Mouse (Mus musculus): ENCODE measurements around the gene Ppard. TPM values are rescaled to one million over a fixed set of nuclear protein-coding genes. Genes with fewer than 3 reads are reported as not detected.

Gene Ppard
- total RNA-seq, 2 experiments from 2014 or later, result 28.3 to 28.7 TPM

DNA sequence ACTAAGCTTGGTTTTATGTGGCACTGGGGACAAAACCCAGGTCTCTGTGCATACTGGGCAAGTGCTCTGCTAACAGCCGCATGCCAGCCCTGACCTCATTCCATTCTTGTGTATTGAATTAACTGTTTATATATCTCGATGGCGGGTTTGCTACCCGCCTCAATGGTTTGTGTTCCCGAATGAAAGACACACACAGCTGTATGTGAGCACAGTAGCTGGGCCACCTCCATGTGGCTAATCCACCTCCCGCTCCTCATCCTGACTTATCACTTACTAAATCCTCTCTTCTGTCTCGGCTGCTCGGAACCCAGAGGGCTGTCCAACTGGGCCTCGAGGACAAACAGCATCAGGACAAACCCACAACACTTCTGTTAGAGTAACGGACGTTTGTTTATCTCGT, 16.6 kb downstream of the Ppard start:
- intact Hi-C loops (cut with DNase I), result no loop called here
- no peak for DNase-seq (ENCODE audit: low spot score in 2 of 2)

DNA sequence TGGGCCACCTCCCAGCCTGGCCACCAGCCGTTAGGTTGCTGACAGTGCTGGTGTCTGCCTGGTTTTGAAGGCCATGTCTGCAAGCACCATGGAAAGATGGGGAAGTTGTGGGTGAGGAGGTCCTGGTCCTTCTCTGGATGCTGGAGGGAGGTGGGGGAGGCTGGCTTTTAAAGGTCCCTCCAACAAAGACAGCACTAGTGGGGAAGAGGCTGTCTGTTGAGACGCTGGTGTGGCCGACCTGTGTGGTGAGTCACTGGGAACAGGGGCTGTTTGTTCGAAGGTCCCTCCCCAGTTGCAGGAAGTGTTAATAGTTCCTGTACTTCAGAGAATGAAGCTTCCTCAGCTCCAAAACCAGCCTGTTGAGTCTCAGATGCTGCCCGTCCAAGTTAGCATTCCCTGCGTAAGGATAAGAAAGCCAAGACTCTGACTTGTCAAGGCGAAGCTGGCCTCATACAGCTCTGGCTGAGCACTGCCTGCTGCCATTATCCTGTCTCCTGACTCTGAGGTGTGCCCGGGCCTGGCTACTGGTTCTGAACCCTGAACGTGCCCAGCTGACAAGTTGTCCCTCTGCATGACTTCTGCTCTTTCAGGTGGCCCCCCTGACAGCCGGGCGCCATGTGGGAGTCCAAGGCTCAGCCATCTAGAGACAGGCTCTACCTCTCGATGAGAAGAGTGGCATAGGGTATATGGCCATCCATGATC, 19.2 kb downstream of the Ppard start:
- no peak for DNase-seq (ENCODE audit: low spot score in 2 of 2)
- intact Hi-C loops (cut with DNase I), result no loop called here

DNA sequence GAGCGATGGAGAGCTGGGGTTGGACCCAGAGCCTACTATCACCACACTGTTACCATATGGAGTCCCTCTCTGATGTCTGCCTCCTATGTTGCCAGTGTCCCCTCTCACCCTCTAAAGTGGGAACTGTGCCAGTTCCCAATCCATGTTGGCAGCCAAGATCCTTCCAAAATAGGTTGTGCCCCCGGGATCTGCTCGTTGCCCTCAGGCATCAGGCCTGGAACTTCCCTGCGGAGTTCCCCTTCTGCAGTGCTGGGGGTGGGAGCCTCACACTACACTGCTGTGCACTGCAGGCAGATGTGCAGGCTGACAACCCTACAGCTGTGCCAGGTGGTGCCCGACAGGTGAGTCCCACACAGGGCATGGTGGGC, 19.8 kb downstream of the Ppard start:
- intact Hi-C loops (cut with DNase I), result no loop called here
- no peak for DNase-seq (ENCODE audit: low spot score in 2 of 2)

DNA sequence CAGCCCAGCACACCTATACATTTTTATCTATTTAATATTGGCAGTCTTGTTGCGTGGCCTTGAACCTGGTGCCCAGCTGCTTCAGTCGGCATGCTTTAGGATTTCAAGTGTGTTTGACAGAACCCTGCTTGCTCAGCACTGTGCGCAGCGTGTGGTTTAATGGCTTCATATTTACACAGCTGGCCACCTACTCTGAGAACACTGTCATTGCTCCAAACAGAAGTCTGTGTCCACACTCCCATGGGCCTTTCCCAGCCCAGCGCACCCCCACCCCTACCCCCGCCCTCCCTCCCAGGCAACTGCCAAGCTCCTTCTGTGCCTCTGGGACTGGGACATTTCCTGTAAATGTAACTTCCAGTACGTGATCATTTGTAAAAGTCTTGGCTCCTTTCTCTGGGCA, 20.7 kb downstream of the Ppard start:
- intact Hi-C loops (cut with DNase I), result no loop called here
- DNase-seq (ENCODE audit: low spot score in 2 of 2), result no peak

DNA sequence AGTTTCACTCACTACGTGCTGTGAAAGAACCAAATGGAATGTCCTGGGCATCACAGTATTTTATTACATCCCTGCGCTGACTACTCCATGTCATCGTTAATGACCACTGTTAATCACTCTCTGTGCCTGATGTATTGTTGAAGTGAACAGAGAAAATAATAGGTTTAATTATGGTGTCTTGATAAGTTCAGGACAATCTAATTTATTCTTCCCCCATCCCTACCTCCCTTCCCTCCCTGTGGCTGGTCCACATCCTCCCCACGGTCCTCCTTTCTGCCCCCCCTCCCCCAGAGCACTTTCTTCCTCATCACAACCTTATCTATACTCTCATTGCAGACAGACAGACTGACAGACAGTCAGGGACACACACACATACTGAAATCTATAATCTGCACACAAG, 22.3 kb downstream of the Ppard start:
- DNase-seq (ENCODE audit: low spot score in 2 of 2), result no peak
- intact Hi-C loops (cut with DNase I), result no loop called here

DNA sequence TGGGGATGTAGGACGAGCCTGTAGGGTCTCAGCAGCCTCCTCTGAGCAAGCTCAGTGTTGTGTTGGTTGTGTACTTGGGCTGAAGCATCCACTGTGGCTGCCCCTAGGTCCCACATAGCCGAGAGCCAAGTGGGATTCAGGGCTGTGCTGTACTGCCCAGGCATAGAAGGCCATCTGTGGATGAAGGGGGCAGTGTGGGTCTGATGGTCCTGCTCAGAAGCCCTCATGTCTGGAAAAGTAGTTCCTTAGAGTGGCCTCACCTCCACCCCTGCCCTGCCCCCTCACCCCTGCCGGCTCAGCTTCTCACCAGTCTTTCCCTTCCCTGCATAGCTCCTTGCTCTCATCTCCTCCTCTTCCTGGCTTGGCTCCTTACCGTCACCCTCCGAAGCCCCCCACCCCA, 23.2 kb downstream of the Ppard start:
- no peak for DNase-seq (ENCODE audit: low spot score in 2 of 2)
- intact Hi-C loops (cut with DNase I), result no loop called here

DNA sequence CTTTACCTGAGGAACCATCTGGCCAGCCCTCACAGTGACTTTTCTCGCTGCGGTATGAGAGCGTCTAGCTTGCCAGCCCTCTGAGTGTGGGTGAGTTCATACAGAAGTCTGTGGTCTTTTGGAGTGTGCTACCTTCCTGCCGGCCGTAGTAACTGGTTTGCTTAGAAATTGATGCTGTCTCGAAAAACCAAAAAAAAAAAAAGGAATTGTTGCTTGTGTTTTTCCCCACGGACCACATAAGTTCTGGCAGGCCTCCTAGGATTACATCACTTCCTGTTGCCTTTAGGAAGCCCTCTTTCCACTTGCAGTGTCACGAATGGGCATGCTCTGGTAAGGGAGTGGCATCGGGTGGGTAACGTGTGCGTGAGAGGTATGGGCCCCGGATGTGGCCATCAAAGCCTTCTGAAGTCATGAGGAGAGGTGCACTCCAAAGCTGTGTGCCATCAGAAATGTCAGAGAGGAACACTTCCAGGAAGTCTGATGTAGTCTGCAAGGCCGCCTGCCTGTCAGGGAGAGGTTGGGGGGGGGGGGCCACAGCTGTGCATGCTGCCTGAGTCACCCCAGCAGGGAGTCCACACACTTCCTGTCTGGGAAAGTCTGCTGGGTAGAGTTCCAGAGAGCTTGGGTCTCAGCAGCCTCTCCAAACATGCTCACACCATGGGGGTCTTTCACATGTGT, 24.3 kb downstream of the Ppard start:
- DNase-seq (ENCODE audit: low spot score in 2 of 2), result no peak
- intact Hi-C loops (cut with DNase I), result no loop called here

DNA sequence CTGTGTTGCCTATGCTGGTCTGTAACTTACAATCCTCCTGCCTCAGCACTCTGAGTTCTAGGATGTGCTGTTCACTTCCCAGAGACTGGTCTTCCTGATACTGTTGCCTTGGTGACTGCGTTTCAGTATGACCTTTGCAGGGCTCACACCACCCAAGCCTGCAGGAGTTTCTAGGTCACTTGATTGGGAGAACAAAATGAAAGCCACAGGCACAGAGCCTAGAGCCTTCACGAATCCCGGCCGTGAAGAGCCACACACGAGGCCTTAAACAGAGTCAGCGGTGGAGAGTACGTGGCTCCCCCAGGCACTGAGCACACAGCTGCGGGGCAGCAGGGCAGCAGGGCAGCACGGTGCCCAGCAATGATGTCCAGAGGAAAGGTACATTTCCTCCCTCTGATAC, 25.8 kb downstream of the Ppard start:
- DNase-seq (ENCODE audit: low spot score in 2 of 2), result no peak
- intact Hi-C loops (cut with DNase I), result no loop called here

DNA sequence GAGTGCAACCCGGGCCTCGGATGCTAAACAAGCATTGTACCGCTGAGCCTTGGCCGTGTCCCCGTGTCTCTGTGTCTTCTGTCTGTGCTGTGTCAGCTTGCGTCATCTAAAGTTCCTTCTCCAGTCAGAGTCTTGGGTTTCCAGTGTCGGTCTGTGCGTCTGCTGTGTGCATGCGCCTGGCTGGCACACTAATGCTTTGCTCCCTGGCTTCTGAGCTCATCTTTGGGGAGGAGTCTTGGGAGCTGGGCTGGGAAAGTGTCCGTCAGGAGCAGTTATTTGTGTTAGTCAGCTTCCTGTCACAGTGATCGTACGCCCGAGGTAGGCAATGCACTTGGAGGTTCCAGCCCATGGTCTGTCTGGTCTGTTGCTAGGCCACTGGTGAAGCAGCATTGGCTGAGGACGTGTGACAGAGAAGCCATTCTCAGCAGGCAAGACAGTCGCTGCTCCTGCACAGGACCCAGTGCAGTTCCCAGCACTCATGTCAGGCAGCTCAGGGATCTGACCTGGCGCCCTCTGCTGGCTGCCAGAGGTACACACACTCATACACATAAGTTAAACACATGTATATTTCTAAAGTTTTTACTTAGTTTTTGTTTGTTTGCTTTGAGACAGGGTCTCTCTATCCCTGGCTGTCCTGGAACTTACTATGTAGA, 27.5 kb downstream of the Ppard start:
- DNase-seq (ENCODE audit: low spot score in 2 of 2), result no peak
- intact Hi-C loops (cut with DNase I), result no loop called here

DNA sequence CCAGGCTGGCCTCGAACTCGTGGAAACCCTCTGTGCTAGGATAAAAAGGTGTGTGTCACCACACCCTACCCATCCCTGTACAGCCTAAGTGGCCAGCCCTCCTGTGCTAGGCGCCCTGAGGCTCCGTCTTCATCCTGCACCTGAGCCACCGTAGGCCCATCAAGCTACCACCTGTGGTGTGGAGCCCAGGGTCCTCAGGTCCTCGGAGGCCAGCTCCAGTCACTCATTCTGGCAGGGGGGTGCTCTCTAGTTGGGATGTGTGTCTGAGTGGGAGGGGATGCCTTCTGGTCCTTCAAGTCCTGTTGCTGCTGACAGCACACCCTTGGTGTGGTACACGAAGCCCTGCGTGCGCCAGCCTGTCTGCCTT, 28.0 kb downstream of the Ppard start:
- intact Hi-C loops (cut with DNase I), result no loop called here
- DNase-seq (ENCODE audit: low spot score in 2 of 2), result no peak

DNA sequence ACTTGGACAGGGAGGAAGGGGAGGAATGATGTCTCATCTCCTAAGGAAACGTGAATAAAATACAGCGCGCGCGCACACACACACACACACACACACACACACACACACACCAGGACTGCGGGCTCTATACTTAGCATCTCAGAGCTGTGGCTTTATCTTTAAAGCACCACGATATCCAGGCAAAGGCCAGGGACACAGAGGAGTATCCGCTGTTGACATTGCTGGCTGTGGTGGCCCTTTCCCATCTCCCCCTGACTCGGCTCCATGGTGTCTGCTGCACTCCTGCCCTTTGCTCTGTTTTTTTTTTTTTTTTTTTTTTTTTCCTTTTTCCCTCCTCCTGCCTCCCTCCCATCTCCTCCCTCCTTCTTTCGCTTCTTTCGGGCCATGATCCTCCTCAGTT, 29.3 kb downstream of the Ppard start:
- DNase-seq (ENCODE audit: low spot score in 2 of 2), result no peak
- intact Hi-C loops (cut with DNase I), result no loop called here

DNA sequence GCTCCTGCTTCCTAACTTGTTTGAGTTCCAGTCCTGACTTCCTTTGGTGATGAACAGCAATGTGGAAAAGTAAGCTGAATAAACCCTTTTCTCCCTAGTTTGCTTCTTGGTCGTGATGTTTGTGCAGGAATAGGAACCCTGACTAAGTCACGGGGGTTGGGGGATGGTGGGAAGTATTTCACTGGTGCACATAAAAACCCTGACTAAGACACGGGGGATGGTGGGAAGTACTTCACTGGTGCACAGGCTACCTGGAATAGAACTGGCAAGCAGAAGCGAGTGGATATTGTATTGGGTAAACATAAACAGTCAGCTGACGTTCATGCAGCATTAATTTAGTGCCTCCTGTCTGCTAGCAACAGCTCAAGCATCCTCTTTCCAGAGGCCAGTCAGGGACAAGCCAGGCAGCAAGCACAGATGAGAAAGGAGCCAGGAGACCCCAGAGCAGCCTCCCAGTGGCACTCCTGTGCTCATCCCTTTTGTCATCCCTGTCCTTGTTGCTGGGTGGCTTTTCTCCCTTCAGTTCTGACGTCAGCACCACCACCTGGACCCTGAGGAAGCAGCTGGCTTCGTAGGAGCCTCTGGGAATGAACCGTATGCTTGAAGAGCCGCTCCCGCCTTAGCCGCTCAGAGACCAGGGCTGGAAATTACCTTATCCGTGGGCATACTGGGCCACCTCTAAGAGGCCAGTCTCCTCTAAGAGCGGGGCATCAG, 30.8 kb downstream of the Ppard start:
- intact Hi-C loops (cut with DNase I), result no loop called here
- DNase-seq (ENCODE audit: low spot score in 2 of 2), result peak; percentile 48

DNA sequence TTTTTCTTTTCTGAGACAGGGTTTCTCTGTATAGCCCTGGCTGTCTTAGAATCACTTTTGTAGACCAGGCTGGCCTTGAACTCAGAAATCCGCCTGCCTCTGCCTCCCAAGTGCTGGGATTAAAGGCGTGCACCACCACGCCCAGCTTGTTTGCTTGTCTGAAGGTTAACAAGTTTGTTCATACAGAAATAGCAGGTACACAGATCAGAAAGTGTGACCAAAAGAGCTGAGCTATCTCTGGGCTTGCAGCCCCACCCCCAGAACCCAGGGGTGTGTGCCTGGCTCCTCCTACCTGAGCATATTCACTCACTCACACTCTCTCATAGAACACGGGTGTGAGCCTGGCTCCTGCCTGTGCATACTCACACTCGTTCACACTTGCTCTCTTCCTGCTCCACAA, 34.8 kb downstream of the Ppard start:
- intact Hi-C loops (cut with DNase I), result no loop called here
- no peak for DNase-seq (ENCODE audit: low spot score in 2 of 2)

DNA sequence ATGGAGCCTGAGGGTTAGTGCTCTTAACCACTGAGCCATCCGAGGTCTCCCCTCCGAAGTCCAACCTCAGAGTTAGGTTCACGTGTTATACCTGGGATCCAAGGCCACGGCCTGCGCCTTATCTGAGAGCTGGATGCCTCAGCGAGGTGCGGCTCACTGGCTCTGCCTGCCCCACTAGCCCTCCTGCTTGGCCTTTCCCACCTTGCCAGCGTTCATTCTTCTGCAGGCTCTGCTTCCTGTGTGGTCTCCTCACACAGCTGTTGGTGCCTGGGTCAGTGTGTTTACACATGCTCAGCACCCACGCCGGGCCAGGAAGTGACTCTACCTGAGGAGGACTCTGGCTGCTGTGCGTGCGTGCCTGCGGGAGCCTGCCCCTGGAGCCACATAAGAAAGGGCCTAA, 37.7 kb downstream of the Ppard start:
- no peak for DNase-seq (ENCODE audit: low spot score in 2 of 2)
- intact Hi-C loops (cut with DNase I), result loop anchor here (5.0 kb wide), 1 partner anchor 33 kb away; no protein-coding TSS in a partner anchor

DNA sequence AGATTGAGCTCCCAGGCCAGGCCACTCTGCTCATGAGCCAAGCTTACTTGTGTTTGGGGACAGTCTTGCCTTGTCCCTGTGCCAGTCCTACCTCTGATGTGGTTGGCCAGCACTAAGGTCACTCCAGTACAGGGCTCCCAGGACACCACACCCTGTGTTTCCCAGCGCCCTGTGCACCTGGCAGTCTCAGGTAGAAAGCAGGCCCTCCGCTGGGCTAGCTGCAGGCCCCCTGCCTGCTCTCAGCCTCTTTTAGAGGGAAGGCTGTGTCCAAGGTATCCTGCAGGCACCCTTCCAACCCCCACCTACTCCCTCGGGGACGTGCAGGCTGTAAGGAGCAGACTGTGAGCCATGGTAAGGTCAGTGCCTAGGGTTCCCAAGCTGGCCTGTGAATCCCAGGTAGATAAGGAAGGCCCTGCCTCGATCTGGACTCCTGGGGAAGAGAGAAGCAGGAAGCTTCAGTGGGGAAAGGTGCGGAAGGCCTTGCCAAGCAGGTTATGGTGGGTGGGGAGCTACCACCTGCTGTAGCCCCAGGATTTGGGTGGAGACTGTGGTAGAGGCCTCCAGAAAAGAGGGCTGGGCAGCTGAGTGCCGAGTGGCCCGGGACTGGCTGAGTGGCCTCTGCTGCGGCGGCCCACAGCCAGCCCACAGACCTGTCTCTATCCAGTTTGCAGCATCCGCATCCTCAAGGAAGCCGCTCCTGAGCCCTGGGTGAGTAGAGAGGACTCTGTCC, 39.2 kb downstream of the Ppard start:
- DNase-seq (ENCODE audit: low spot score in 2 of 2), result no peak
- intact Hi-C loops (cut with DNase I), result loop anchor here (5.0 kb wide), 1 partner anchor 34 kb away; no protein-coding TSS in a partner anchor

DNA sequence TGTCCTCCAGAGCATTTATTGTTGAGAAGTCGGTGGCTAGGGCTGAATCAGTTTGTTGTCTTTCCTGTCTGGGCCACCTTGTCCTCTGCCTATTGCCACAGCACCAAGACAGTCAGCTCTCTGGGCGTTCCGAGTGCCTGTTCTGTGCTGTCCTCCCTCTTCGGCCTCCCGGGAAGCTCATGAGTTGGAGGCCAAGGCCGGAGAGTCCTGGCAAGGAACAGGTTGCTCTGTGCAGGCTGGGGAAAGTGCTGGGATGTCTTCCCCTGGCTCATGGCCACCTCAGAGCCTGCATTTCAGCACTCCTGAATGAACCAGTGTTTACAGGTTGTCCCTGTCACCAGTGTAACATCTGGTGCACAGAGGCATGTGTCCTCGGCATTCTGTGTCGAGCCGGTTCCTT, 39.8 kb downstream of the Ppard start:
- no peak for DNase-seq (ENCODE audit: low spot score in 2 of 2)

DNA sequence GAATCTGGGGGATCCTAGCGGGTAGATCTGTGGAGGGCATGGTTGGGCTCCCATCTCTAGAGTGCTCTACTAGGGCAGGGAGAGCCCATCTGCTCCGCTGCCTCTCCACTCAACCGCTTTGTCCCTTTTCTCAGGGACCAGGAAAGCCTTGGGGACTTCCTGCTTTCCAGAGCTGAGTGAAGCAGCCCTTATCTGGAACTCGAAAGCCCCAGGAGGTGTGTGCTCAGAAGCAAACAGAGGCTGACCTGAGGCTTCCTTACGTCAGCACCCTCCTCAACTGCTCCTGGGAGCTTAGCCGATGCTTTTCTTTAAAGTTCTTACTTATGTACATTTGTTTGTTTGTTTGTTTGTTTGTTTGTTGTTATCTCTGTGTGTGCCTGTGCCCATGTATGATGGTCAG, 40.3 kb downstream of the Ppard start:
- DNase-seq (ENCODE audit: low spot score in 2 of 2), result no peak
- intact Hi-C loops (cut with DNase I), result loop anchor here (5.0 kb wide), 1 partner anchor 36 kb away; no protein-coding TSS in a partner anchor

More for the DNA sequence above, 39.8 kb downstream of the Ppard start:
- intact Hi-C loops (cut with DNase I), result loop anchor here (5.0 kb wide), 1 partner anchor 35 kb away; no protein-coding TSS in a partner anchor

DNA sequence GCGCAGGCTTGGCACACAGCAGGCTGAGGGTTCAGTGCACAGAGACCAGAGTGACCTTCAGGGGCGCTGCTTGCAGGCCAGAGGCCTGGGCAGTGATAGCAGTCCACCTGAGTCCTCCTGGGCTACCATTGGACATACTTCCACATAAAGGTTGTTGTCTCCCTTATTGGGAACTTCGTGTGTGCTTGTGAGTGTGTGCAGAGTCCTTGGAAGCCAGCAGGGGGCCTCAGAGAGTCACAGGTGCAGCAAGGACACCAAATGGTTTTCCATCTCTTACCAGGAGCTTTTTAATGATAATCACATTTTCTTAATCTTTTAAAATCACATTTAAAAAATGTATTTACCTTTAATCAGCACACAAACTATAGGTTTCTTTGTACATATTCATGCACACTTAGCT, 42.2 kb downstream of the Ppard start:
- DNase-seq (ENCODE audit: low spot score in 2 of 2), result no peak
- intact Hi-C loops (cut with DNase I), result loop anchor here (5.0 kb wide), 1 partner anchor 37 kb away; no protein-coding TSS in a partner anchor

DNA sequence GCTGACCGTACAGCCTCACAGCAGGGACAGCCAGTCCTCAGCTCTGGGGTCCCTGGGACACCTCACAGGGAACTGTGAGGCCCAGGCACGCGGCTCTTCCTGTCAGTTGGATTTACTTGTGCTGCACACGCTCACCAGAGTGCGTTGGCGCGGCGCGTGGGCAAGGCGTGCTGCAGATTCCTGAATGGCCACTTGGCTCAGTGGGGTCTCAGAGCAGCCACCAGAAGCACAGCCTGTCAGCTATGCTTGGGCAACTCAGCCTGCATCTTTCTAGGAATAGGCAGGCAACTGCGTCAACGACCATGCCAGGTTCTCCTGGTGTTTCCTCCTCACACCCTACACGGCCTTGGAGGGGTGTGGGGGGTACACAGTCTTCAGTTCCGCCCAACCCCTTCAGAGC, 44.7 kb downstream of the Ppard start:
- no peak for DNase-seq (ENCODE audit: low spot score in 2 of 2)
- intact Hi-C loops (cut with DNase I), result no loop called here

DNA sequence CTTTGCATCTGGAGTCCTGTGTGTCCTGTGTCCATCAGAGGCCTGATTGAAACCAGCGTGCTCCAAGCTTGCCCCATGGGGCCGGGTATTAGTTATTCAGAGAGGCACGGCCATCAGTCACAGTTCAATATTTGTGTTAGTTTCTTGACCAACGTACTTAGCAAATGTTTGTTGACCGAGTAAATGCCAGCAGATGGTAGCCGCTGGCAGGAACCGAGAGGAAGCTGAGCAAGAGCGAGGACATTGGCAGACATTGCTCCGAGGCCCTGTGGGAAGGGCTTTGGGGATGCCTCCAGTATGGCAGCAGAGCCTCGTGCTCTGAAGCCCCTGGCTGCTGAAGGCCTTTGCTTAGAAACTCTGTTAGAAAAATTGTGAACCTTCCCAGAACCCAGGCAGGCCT, 45.2 kb downstream of the Ppard start:
- DNase-seq (ENCODE audit: low spot score in 2 of 2), result no peak
- intact Hi-C loops (cut with DNase I), result no loop called here
